Mouse (Mus musculus) thymus, postnatal 36 days (tissue): ENCODE results near the gene Kdm6b.

ENCODE experiments used
- DNase-seq, 2 experiments: peaks; one replicate each; pipeline ENCODE4 v3.0.0; 2022; ENCODE audit warnings: mixed read lengths in 2 of 2

Kdm6b gene

GRCm38 (mm10) chr11:69418481-69419442 lies 5.3 kb upstream of the Kdm6b start:
- peak; percentile 91 to 93 for DNase-seq

- peak; percentile 63 to 75 for DNase-seq
Observed at GRCm38 (mm10) chr11:69417449-69418384, 4.2 kb upstream of the Kdm6b start.

DNA sequence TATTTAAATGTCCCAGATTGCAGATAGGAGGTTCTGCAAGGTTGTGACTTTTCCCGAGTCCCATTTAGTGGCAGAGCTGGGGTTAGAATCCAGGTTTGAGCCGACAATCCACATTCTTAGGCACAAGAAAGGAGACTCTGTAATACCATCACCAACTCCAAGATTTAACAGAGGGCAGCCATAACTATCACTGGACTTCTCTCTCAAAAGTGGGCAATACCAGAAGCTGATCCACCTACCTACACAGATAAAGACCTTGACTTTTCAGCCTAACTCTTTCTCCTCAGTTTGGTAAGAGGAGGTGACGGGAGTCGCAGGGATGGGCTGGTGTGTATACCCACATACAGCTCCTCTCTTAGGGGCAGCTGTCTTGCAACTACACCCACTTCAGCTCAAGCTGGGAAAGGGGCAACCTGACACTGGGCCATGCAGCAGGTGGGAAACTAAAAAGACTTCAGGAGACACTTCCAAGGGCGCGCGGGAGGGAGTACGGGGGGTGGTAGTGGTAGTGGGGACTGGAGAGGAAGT lies 3.5 kb upstream of the Kdm6b start:
- DNase-seq: no peak

DNA sequence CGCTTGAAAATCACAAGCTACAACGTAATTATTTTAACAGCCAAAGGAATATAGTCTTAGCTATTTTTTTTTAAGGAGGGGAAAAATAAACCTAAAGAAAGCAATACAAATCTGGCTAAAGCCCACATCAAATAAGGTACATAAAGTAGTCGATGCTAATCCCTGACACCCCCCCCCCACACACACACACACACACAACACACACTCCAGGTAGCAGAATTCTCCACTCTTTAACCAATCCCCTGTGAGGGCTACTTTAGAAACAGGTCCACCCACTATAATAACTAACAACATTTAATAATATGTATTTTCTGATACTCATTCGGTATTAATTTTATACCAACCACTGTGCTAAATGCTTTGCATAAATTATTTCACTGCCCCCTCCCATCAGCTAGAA lies 3.0 kb upstream of the Kdm6b start:
- no peak for DNase-seq

DNA sequence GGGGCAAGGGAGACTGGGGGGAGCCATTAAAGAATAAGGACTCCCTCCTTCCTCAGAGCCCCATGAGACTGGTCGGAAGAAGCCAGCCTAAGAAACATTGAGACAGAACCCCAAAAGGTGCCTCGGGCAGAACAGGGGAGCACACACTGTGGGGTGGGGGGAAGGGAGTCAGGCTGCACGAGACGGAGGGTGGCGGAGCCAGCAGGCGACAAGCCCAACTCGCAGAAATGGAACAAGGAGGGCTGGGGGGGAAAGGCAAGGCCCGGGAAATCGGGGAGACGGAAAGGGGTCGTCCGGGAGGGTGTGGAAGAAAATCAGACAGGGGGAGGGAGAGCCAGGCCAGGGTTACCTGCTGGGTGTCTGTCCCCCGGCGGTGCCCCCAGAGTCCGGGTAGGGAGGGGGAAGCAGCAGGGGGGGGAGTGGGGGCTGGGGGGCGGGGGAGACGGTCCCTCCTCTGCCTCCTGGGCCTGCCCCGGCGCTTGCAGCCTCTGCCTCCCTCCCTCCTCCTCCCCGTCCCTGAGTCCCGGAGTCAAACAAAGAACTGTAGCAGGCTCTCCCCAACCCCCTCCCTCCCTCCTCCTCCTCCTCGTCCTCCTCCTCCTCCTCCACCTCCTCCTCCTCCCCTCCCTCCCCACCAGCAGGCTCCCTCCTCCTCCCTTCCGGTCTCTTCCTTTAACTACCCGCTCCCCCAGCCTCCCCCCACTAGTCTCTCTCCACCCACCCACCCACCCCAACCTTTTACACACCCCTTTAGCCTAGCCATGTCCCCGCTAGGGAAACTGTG lies 2.4 kb upstream of the Kdm6b start:
- peak; percentile 72 to 80 for DNase-seq

DNA sequence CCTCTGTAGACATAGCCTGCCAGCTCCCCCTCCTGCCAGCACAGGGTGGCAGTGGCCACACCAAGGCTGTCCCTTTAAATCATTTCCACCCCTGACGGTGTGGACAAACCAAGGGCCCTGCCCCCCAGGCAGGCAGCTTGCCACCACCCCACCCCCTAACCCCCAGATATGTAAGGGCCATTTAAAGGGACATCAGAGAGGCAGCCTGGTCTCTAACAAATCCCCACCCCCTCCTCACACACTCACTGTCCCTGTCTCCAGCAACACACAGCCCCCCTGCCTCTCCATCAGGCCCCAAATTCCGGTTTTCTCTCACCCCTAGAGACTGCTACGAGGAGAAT lies 1.8 kb upstream of the Kdm6b start:
- DNase-seq: peak; percentile 39 to 55

- DNase-seq: peak in 1 of 2 experiments; percentile 21
Observed at GRCm38 (mm10) chr11:69414421-69415326, 1.2 kb upstream of the Kdm6b start.

- no peak for DNase-seq
Observed at GRCm38 (mm10) chr11:69412548-69412947, 927 bp downstream of the Kdm6b start.

DNA sequence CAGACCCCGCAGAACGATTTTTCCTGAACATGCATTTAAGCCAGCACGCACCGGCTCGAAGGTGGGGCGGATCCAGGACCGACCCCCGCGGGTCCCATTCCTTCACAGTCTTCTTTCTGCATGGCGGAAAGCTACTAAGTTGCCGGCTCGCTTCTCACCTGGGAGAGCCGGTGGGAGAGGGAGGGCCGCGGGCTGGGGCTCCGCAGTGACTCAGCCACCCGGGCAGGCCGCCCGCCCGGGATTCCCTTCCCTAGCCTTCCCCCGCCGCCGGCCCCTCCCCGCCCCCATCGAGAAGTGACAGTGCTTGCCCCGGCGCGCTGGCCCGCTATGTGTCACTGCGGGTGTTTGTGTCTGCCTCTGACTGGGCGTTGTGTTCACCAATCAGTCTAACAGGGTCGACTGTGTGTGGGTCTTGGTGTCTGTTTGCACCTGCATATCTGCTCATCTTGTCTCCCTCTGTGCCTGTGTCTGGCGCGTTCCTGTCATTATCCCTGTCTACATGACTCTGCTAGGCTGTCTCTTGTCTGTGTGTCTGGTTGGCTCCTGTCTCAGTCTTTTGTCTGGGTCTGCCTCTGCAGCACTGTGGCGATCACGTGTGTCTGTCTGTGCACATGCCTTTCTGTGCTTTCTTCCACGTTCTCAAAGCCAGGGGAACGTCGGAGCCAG lies 1.8 kb downstream of the Kdm6b start:
- peak; percentile 62 to 72 for DNase-seq

DNA sequence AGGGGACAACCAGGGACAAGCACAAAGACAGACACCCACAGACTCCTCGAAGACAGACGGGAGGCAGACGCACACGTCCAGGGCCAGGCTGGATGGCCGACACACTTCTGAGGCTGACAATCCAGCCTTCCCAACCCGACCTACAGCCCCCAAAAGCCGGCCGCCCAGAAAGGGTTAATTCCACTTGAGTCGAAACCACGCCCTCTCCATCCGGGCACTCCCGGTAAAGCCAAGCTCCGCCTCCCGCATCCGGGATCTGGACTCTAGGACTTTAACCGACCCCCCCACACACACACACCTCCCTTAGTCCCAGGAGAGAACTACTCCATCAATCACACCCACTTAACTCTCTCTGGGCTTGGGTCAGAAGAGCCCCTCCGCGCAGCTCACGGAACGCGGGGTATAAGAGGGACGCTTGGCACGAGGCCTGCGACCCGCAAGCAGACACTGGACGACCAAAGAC lies 2.4 kb downstream of the Kdm6b start:
- peak; percentile 91 to 92 for DNase-seq

DNA sequence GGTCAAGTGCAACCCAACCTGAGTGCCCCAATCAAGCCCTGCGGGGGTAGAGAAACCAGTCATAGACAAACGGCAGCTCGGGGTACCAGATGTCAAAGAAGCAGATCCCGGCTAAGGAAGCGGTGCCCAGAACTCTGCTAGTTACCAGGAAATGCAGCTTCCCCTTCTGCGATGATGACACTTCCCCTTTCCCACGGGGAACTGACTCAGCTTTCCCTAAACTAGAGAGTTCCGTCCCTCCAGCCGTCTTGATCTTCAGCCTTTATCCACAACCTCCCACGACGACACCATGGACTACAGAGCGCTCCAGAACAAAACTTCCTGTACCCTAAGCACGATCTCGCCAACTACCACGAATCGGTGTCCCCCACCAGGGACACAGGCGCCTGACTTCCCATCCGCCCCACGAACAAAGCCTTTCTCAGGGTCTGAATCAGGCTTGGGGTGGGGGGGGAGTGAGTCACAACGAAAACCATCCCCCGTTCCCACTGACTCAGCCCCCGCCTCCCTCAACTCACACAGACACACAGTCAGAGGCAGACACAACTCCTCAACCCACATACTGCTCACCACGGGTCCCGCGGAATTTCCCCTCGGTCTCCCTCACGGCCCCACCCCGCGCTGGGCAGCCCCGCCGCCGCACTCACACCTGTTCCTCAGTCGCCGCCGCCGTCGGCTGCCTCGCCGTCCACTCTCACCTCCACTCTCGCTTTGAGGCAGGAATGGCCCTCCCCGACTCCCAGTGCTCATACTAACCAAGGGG lies 3.0 kb downstream of the Kdm6b start:
- DNase-seq: peak; percentile 75 to 82

DNA sequence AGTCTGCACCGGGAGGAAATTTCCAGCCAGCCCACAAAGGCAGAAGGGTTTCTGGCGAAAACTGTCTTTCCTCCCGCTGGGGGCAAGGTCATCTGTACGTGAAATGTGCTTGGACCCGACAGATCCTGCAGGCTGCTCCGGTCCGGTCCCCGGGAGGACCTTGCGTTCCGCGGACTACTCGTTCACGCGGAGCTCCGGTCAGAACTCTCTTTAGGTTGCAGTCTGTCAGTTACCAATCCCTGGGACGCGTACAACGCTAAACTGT lies 3.5 kb downstream of the Kdm6b start:
- DNase-seq: no peak

DNA sequence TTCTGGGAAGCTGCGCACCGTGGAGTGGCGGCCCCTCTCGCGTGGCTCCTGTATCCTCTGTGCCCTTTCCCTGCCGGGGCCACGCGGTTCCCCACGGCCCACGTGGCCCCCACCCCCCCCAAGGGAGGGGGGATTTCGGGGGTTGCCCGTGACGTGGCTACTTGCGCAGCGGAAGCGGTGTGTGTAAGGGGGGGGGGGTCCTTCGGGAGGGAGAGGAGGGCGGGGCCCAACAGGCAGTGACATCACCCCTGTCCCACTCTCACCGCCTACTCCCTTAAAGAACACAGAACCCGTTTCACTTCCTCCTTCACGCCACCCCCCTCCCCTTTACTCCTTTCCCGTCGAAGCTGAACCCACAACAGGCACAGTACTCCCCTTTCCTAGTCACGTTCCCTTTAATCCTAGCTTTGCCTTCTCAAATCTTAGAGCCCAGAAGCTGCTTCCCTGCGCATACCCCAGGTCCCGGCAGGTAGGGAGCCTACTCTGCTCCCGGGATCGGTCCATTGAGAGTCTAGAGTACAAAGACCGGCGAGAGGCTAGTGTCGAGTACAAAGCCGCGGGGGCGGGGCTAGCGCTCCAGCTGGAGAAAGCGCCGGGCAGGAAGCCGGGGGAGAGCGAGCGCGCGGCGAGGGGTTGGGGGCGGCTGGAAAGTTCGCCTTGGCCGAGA lies 4.0 kb downstream of the Kdm6b start:
- DNase-seq: peak; percentile 93 to 94

GRCm38 (mm10) chr11:69408541-69409377 lies 4.7 kb downstream of the Kdm6b start:
- peak; percentile 74 to 77 for DNase-seq

DNA sequence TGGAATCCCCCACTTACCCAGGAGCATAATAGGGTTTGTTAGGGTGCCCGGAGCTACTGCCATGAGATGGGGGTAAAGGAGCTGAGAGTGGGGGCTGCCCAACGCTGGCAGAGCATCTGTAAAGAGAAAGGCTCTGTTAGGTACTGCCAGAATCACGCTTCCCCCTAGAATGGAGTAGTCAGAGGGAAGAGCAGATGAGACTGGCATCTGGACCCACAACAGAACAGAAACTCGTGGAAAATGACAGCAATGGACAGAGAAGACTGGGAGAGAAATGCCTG lies 5.8 kb downstream of the Kdm6b start:
- no peak for DNase-seq

GRCm38 (mm10) chr11:69406867-69407723 lies 6.4 kb downstream of the Kdm6b start:
- DNase-seq: no peak

DNA sequence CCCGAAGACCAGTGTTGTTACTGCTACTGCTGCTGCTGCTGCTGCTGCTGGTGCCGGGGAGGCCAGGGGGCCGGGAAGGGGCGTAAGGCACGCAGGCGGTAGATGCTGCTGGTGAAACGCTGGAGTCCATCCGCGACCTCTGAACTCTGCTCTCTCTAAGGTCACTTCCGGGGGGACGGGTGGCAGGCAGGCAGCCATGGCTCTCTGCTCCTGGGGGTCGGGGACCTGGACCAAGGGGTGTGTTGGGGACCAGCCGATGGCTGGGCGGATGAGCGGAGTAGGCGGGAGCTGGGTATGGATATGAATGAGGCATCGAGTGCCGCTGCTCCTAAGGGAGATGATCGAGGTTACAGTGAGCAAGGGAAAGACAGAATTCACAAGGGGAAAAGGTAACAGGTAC lies 7.2 kb downstream of the Kdm6b start:
- DNase-seq: peak in 1 of 2 experiments; percentile 27
